Mouse (Mus musculus): ENCODE results near the gene Setd3. TPM values are rescaled to one million over a fixed set of nuclear protein-coding genes. Genes with fewer than 3 reads are reported as not detected.

Gene Setd3
- polyA plus RNA-seq, 1 experiment from 2014 or later: 53.2 TPM

- peaks cover 8% of the 10 kb centered on the region; the same call in 1 of the 2 replicates for H3K36me3 ChIP-seq (ENCODE audit: control insufficient read depth, insufficient read depth)
Measured at GRCm38 (mm10) chr12:108143624-108144498, 35.3 kb downstream of the Setd3 start.

GRCm38 (mm10) chr12:108135610-108136208, 43.4 kb downstream of the Setd3 start:
- Histone ChIP-seq H3K4me1 (ENCODE audit: control insufficient read depth, low read depth, low read length) (no peaks in the 10 kb centered on the region), H3K27me3 (ENCODE audit: control insufficient read depth, insufficient read depth, low read depth, low read length) (no peaks in the 10 kb centered on the region), H3K9me3 (replicated peaks; ENCODE audit: control insufficient read depth, low read length) (no peaks in the 10 kb centered on the region), H3K36me3 (ENCODE audit: control insufficient read depth, insufficient read depth) (peaks cover 15% of the 10 kb centered on the region), H3K4me2 (ENCODE audit: low read depth, low read length) (no peak overlapping the region), H3K9ac (ENCODE audit: low read depth, low read length) (no peak overlapping the region), H3K4me3 (ENCODE audit: low read depth, low read length) (no peak overlapping the region), H3K27ac (ENCODE audit: low read length) (no peak overlapping the region)
- ATAC-seq (ENCODE audit: low read depth): no peak
- 72% methylated on average over 6 of the region's 6 CpGs for WGBS (ENCODE audit: insufficient replicate concordance)

More at GRCm38 (mm10) chr12:108143624-108144498, 35.3 kb downstream of the Setd3 start:
- H3K9me3 ChIP-seq (replicated peaks; ENCODE audit: control insufficient read depth, low read length): no peaks in the 10 kb centered on the region
- H3K9ac ChIP-seq (ENCODE audit: low read depth, low read length): no peak overlapping the region
- no peak for ATAC-seq (ENCODE audit: low read depth)
- 86% methylated on average over 5 of the region's 5 CpGs for WGBS (ENCODE audit: insufficient replicate concordance)
- no peak overlapping the region for H3K4me2 ChIP-seq (ENCODE audit: low read depth, low read length)
- H3K27ac ChIP-seq (ENCODE audit: low read length): no peak overlapping the region
- H3K4me3 ChIP-seq (ENCODE audit: low read depth, low read length): no peak overlapping the region
- H3K4me1 ChIP-seq (ENCODE audit: control insufficient read depth, low read depth, low read length): no peaks in the 10 kb centered on the region; the same call in 1 of the 2 replicates
- H3K27me3 ChIP-seq (ENCODE audit: control insufficient read depth, insufficient read depth, low read depth, low read length): no peaks in the 10 kb centered on the region

GRCm38 (mm10) chr12:108133181-108133580, 45.9 kb downstream of the Setd3 start:
- no peak for ATAC-seq (ENCODE audit: low read depth)
- no peak overlapping the region for H3K9ac ChIP-seq (ENCODE audit: low read depth, low read length)
- peaks cover 20% of the 10 kb centered on the region for H3K36me3 ChIP-seq (ENCODE audit: control insufficient read depth, insufficient read depth)
- H3K27ac ChIP-seq (ENCODE audit: low read length): no peak overlapping the region
- no peak overlapping the region for H3K4me2 ChIP-seq (ENCODE audit: low read depth, low read length)
- WGBS (ENCODE audit: insufficient replicate concordance): 87% methylated on average over 2 of the region's 2 CpGs
- H3K9me3 ChIP-seq (replicated peaks; ENCODE audit: control insufficient read depth, low read length): no peaks in the 10 kb centered on the region
- H3K27me3 ChIP-seq (ENCODE audit: control insufficient read depth, insufficient read depth, low read depth, low read length): no peaks in the 10 kb centered on the region
- H3K4me1 ChIP-seq (ENCODE audit: control insufficient read depth, low read depth, low read length): no peaks in the 10 kb centered on the region
- H3K4me3 ChIP-seq (ENCODE audit: low read depth, low read length): no peak overlapping the region

GRCm38 (mm10) chr12:108132450-108133070, 46.6 kb downstream of the Setd3 start:
- WGBS (ENCODE audit: insufficient replicate concordance): 86% methylated on average over 8 of the region's 8 CpGs
- Histone ChIP-seq H3K9me3 (replicated peaks; ENCODE audit: control insufficient read depth, low read length) (no peaks in the 10 kb centered on the region), H3K27ac (ENCODE audit: low read length) (no peak overlapping the region), H3K4me3 (ENCODE audit: low read depth, low read length) (no peak overlapping the region), H3K9ac (ENCODE audit: low read depth, low read length) (no peak overlapping the region), H3K36me3 (ENCODE audit: control insufficient read depth, insufficient read depth) (peaks cover 17% of the 10 kb centered on the region), H3K4me1 (ENCODE audit: control insufficient read depth, low read depth, low read length) (no peaks in the 10 kb centered on the region), H3K4me2 (ENCODE audit: low read depth, low read length) (no peak overlapping the region), H3K27me3 (ENCODE audit: control insufficient read depth, insufficient read depth, low read depth, low read length) (no peaks in the 10 kb centered on the region)
- no peak for ATAC-seq (ENCODE audit: low read depth)

- H3K36me3 ChIP-seq (ENCODE audit: control insufficient read depth, insufficient read depth): peaks cover 5% of the 10 kb centered on the region
- H3K4me3 ChIP-seq (ENCODE audit: low read depth, low read length): no peak overlapping the region
- H3K9me3 ChIP-seq (replicated peaks; ENCODE audit: control insufficient read depth, low read length): no peaks in the 10 kb centered on the region
- 20% methylated on average over 2 of the region's 2 CpGs for WGBS (ENCODE audit: insufficient replicate concordance)
- H3K27me3 ChIP-seq (ENCODE audit: control insufficient read depth, insufficient read depth, low read depth, low read length): no peaks in the 10 kb centered on the region
- H3K9ac ChIP-seq (ENCODE audit: low read depth, low read length): no peak overlapping the region
- H3K27ac ChIP-seq (ENCODE audit: low read length): no peak overlapping the region
- H3K4me2 ChIP-seq (ENCODE audit: low read depth, low read length): no peak overlapping the region
- no peaks in the 10 kb centered on the region for H3K4me1 ChIP-seq (ENCODE audit: control insufficient read depth, low read depth, low read length)
- no peak for ATAC-seq (ENCODE audit: low read depth)
Measured at GRCm38 (mm10) chr12:108121288-108121687, 57.8 kb downstream of the Setd3 start.

- Histone ChIP-seq H3K36me3 (ENCODE audit: control insufficient read depth, insufficient read depth) (peaks cover 5% of the 10 kb centered on the region), H3K4me3 (ENCODE audit: low read depth, low read length) (no peak overlapping the region), H3K27me3 (ENCODE audit: control insufficient read depth, insufficient read depth, low read depth, low read length) (no peaks in the 10 kb centered on the region), H3K9ac (ENCODE audit: low read depth, low read length) (no peak overlapping the region), H3K4me2 (ENCODE audit: low read depth, low read length) (no peak overlapping the region), H3K9me3 (replicated peaks; ENCODE audit: control insufficient read depth, low read length) (no peaks in the 10 kb centered on the region), H3K27ac (ENCODE audit: low read length) (no peak overlapping the region), H3K4me1 (ENCODE audit: control insufficient read depth, low read depth, low read length) (no peaks in the 10 kb centered on the region)
- WGBS (ENCODE audit: insufficient replicate concordance): 57% methylated on average over 6 of the region's 6 CpGs
- no peak for ATAC-seq (ENCODE audit: low read depth)
Measured at GRCm38 (mm10) chr12:108120434-108120833, 58.7 kb downstream of the Setd3 start.

GRCm38 (mm10) chr12:108119930-108120329, 59.2 kb downstream of the Setd3 start:
- Histone ChIP-seq H3K9ac (ENCODE audit: low read depth, low read length) (no peak overlapping the region), H3K4me1 (ENCODE audit: control insufficient read depth, low read depth, low read length) (no peaks in the 10 kb centered on the region), H3K36me3 (ENCODE audit: control insufficient read depth, insufficient read depth) (peaks cover 5% of the 10 kb centered on the region), H3K9me3 (replicated peaks; ENCODE audit: control insufficient read depth, low read length) (no peaks in the 10 kb centered on the region), H3K4me2 (ENCODE audit: low read depth, low read length) (no peak overlapping the region), H3K27me3 (ENCODE audit: control insufficient read depth, insufficient read depth, low read depth, low read length) (no peaks in the 10 kb centered on the region), H3K4me3 (ENCODE audit: low read depth, low read length) (no peak overlapping the region), H3K27ac (ENCODE audit: low read length) (no peak overlapping the region)
- 74% methylated on average over 9 of the region's 9 CpGs for WGBS (ENCODE audit: insufficient replicate concordance)
- no peak for ATAC-seq (ENCODE audit: low read depth)

- Histone ChIP-seq H3K4me2 (ENCODE audit: low read depth, low read length) (no peak overlapping the region), H3K4me3 (ENCODE audit: low read depth, low read length) (no peak overlapping the region), H3K9me3 (replicated peaks; ENCODE audit: control insufficient read depth, low read length) (no peaks in the 10 kb centered on the region), H3K36me3 (ENCODE audit: control insufficient read depth, insufficient read depth) (peaks cover 5% of the 10 kb centered on the region), H3K27ac (ENCODE audit: low read length) (no peak overlapping the region), H3K27me3 (ENCODE audit: control insufficient read depth, insufficient read depth, low read depth, low read length) (no peaks in the 10 kb centered on the region), H3K4me1 (ENCODE audit: control insufficient read depth, low read depth, low read length) (no peaks in the 10 kb centered on the region), H3K9ac (ENCODE audit: low read depth, low read length) (no peak overlapping the region)
- ATAC-seq (ENCODE audit: low read depth): no peak
- 73% methylated on average over 19 of the region's 19 CpGs for WGBS (ENCODE audit: insufficient replicate concordance)
Measured at GRCm38 (mm10) chr12:108118902-108119531, 60.1 kb downstream of the Setd3 start.
